Mouse (Mus musculus) gonadal fat pad, adult 2 months (tissue): ENCODE measurements around the gene Gm20388. TPM values are rescaled to one million over a fixed set of nuclear protein-coding genes. Genes with fewer than 3 reads are reported as not detected.

Experiments used
- DNase-seq: peaks from one replicate; pipeline ENCODE4 v3.0.0-alpha.2; 2012; ENCODE audit warnings: low read depth
- polyA plus RNA-seq: library from polyadenylated mRNA; depleted of rRNA; stranded (reverse); fragments of >200 nt; gene quantifications from 2 replicates; pipeline ENCODE4 v1.2.3, GENCODE M21; 2012

Gm20388 gene
- polyA plus RNA-seq, 1 experiment = 119 TPM

DNA sequence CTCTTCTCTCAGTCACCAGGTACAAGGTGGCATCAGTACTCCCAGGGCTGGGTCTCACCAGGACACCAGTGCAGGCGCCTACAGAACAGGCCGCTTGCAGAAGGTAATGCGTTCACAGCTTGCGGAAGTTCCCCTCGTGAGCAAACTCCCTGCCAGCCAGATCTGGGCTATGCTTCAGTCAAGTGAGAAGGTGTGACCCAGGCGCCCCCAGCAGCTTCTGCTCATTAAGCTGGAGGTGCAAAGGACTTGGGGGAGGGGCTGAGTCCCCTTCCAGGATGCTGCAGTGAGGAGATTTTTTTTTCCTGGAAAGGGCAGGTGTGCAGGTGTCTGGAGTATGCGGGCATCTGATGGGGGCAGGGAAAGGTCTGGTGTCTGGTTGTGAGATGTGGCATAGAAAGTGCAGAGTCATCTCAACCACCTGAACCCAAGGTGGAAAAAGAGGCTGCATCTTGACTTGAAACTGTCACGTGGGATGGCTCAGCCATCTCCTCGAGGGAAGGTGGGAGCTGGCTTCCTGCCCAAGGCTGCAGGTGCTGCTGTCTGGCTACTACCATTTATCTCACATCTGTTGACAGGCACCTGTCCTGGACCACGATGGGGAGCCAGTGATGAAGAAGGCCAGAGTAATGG is 2861.9 kb downstream of the Gm20388 start:
- DNase-seq = no peak

DNA sequence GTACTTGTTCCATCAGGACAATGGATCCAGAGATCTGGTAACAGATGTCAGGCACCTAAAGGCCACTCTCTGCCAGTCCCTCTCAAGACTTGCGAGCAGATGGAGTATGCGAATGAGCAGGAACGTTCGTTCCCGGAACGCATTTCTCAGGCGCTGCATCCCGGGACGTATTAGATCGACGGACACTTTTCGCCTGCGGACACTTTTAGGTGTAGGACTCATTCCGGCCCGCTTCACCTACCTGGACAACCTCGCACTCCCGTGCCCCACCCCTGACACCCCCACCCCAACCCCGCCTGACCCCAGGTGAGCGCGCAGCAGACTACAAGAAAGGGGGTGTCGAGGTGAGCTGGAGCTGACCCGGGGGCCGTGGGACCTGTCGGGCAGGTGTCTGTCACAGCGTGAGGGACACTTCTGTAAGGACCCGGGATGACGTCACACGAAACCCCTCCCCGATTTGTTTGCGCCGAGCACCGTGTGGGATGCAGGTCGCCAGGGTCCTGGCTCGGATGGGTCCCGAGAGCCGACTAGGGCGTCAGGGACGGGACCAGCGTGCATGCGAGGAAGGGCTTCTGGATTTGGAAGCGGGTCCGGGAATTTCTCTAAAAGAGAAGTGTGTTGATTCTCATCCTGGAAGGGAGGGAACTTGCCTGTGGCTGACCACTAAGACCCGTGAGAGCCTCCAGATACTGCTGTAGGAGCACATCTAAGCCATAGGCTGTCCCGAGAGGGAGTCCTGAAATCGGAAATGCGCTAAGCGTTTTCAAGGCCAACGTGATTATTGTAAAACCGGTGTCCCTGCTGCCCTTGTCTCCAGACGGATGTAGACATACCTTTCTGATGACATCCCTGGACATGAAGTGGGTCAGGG is 2864.9 kb downstream of the Gm20388 start, which contains the start of gene Acsf3:
TSS of gene Acsf3 (plus strand) at position 202 of the 871 bp plus-strand sequence.
- no peak for DNase-seq

DNA sequence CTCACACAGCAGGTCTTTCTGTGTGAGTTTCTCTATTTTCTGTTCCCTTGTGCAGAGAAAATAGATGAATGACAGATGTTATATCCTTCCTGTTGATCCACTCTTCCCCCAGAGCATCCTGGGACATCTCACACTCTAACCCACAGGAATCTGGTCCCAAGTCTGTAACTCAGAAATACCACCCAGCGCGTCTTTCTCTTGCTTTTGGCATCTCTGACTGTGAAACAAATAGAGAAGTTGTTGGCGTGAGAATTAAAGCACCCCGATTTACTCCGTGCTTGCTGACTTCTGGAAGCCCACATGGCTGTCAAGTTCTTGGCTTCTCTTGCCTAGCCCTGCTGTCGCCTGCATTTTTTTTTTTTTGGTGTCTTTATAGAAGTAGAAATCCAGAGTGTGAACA is 2867.1 kb downstream of the Gm20388 start:
- DNase-seq = no peak

DNA sequence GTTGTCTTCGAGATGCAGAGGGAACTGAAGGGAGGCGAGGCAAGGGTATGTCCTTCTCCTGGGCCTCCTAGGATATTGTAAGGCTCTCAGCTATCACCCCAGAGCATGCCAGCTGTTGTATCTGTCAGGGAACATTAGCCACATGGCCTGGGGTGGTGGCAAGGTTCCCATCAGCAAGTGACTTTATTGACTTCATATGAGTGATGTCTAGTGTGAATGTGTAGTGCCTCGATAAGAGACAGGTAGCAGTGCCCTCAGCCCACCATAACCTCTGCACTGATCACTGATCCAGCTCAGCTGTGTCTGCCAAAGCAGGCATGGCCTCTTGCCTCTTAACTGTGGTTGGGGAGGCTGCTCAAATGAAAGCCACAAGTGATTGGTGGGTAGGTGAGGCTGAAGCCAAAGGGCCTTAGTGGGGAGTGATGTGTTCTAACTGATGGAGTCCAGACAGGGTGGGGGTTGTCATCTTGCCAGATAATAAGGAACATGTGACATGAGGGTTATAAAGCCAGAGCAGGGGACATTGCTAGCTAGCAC is 2868.1 kb downstream of the Gm20388 start:
- DNase-seq = no peak

GRCm38 (mm10) chr8:122779255-122779654 is 2868.6 kb downstream of the Gm20388 start:
- DNase-seq = no peak

DNA sequence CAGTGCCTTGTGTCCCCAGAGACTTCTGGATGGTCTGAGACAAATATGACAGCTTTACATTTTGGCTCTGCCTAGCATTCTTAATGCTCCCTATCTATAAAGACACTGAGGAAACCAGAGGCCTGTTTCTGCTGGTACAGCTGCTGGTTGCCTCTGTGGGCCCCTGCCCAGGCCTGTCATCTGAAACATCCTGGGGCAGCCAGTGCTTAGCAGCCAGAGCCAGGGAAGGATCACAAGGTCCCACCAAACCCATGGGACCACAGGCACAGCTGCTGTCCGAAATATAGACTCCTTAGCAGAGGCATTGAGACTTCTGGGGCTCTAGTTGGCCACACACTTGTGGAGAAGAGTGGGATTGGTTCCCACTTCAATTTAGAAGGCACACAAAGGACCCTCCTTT is 2874.1 kb downstream of the Gm20388 start:
- DNase-seq = no peak

- no peak for DNase-seq
Observed at GRCm38 (mm10) chr8:122789796-122790195, 2879.2 kb downstream of the Gm20388 start.

DNA sequence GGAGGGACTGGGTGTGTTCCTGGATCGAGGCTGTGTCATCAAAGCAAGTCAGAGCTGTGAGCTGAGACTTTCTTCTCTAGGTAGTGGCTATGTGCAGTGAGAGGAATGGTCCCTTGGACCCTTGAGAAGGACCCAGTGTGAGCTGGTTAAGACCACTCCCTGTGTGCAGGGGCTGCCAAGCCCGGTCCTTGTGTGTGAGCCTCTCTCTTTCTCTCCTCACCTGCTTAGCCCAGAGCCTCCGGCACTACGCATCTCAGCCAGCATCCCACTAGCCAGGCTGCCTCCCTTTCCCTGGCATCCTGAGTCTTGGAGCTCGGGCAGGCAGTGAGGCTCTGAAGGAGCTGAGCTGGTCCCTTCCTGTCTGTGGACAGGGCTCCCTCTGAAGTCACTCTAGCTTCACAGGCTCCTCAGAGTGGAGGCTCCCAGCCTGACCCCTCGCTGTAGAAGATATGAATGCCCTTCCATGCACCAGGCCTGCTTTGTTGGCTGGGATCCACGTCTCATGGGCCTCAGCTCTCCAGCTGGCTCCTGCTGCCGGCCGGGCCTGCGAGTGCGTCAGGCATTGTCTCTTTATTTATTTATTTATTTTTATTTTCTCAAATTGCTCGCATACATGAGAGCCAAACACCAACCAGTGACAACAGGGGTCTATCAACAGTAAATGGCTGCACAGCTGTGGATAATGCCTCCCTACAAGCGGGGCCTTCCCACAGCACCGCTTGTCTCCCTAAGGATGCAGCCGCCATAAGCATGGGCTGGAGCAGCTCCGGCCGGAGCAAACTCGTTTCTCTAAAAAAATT is 2882.9 kb downstream of the Gm20388 start:
- no peak for DNase-seq

GRCm38 (mm10) chr8:122794175-122794454 is 2883.5 kb downstream of the Gm20388 start:
- DNase-seq = no peak

DNA sequence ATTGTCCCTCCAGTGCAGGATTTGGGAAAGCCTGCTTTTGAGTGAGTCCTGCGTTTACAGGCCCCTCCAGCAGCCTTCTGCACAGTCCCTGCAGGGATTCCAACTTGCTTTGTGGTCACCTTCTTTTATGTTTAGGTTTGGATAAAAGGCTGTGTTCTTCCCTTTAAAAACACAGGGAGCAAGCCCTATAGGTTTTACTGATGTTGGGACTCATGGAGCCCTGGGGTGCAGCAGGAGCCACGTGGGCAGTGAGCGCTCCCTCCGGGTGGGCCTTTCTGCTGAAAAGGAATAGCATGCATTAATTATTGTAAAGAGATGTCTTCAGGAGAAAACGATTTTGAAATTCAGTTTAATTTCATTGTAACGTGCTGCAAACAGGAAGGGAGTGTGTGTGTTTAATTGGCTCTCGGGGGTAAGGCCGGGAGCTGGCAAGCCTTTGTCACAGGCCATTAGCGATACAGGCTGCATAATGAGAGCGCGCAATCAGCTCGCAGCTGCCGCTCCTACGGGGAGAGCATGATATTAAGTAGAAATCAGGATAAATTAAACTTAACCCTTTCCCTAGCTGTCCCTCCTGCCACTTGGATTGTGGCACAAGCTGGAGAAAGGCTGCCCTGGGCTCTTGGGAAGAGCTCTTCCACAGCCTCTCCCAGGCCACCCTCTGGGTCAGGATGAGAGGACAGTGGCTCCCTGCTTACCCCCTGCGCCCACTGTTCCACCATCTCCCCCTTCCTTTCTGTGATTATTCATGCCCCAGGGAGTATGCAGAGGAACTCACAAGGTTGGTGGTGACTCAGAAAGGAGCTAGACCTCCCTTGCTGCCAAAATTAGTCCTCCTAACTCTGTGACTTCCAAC is 2893.5 kb downstream of the Gm20388 start:
- no peak for DNase-seq

DNA sequence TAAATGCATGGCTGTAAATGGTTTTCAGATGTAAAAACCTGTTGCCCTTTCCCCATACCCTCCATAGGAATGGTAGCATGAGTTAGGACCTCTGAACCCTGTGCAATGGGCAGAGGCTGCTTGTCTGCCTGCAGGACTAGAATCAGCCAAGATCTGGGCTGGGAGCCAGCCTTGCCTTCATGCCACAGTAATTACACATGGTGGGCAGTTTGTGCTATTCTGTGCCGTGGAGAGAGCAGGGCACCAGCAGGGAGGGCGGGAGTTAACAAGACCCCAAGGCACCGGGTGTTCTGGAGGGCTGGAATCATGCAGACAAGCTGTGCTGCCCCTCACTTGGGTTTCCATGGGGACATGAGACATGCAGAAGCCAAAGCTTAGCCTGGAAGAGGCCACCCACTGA is 2894.7 kb downstream of the Gm20388 start:
- DNase-seq = no peak

DNA sequence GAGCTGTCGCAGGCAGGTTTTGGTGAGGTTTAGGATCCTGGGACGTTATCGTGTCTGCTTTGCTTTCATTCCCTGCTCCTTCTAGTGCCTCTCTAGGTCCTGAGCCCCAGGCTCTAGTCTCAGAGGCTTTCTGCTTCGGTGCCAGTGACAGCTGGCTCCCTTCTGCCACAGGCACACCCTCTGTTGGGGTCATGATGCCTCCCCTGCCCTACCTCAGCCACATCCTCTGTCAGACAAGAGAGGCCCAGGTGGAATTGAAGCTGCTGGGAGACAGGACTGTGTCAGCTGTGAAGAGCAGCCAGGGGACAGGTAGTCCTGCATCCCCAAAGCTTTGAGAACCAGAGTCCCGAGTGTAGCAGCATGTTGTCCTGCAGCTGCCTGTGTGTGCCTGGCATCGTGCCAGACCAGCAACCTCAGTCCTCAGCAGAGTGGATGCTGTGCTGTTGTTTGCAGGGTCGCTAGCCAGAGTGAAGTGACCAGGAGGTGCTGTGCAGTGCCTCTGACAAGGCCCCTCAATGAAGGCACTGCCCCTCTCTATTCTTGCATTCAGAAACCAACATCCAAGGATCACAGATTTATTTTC is 2896.4 kb downstream of the Gm20388 start:
- no peak for DNase-seq

GRCm38 (mm10) chr8:122807907-122808306 is 2897.3 kb downstream of the Gm20388 start:
- DNase-seq = no peak

- DNase-seq = no peak
Observed at GRCm38 (mm10) chr8:122810376-122810775, 2899.7 kb downstream of the Gm20388 start.

GRCm38 (mm10) chr8:122811870-122812494 is 2901.3 kb downstream of the Gm20388 start:
- DNase-seq = no peak

DNA sequence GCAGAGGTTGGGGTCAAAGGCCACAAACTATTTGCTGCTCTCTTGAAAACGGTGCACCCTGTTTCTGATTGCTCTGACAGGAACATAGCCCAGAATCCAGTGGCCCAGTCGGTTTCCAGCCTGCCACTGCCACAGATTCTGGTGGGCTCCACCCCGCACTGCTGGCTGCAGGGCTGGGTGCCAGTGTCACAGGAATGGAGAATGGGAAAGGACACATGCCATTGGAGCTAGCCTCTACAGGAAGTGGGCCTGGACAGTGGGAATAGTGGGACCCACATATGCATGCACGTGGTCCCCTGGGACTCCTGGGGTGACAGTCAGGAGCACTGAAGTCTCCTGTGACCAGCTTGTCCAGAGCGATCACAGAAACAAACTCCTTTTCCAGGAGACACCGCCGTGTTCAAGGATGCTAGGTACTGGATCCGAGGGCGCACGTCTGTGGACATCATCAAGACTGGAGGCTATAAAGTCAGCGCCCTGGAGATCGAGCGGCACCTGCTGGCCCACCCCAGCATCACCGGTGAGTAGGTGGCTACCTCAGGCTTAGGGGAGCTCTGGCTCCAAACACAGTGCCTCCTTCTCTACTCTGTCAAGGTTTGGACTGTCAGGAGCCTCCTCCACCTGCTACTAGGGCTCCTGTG is 2902.1 kb downstream of the Gm20388 start:
- no peak for DNase-seq

DNA sequence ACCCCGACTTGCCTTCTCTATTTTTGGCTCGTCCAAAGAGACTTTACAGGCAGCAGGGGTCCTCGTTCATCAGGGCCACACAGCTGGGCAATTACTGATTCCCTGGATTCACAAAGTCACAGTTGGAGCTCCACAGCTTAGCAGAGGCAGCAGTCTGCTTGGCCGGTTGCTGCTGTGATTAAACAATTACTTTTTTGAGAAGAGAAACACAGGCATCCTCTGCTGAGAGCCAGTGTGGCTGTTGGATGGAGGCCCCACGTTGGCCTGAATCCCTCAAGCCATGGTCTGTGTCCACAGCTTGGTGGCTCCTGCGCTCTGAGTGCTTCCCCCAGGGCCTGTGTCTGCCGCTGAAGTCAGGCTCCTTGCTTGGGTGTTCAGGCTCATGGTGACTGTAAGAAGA is 2904.0 kb downstream of the Gm20388 start:
- no peak for DNase-seq

DNA sequence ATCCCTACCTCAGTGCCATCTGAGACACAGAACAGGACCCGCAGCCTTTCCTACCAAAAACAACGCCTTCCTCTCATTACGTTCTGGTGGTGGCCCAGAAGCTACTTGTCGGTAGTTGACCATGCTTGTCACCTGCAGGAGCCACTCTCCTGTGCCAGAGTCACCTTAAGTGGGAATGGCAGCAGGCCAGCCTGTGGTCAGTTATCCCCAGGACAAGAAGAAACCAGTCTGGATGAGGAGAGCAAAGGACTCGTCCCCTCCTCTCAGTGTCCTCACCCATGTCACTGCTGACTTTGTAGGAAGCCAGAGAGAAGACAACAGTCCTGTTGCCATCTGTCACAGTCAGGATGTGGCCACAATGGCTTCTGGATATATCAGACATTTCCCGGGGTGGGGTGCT is 2906.3 kb downstream of the Gm20388 start:
- DNase-seq = no peak

- DNase-seq = no peak
Observed at GRCm38 (mm10) chr8:122817724-122818496, 2907.3 kb downstream of the Gm20388 start.
